Mouse (Mus musculus) skeletal muscle tissue, adult 2 months (tissue): Measurements from ENCODE around the gene Per1.
A peak's percentile ranks its signal among the peaks of the same experiment; 100 is the strongest.
"Not testable (repeated sequence)": the region's sequence is repeated elsewhere in the genome, so short reads cannot be mapped to it uniquely, and the experiment has no call there.

Experiments used
- DNase-seq: peaks from one replicate; pipeline ENCODE4 v3.0.0-alpha.2; 2012; ENCODE audit warnings: low read depth, low spot score

Gene Per1

DNA sequence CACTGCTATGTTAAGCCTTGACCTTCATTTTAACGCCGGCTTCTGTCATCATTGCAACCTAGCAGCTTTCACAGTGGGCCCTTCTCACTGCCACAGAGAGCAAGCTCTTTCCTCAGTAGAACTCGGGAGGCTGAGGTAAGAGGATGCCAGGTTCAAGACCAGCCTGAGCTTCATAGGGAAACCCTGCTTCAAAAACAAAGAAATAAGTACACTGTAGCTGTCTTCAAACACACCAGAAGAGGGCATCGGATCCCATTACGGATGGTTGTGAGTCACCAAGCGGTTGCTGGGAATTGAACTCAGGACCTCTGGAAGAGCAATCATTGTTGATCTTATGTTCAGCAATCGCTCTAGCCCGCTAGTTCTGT is 14.2 kb upstream of the Per1 start:
- DNase-seq, result no peak

DNA sequence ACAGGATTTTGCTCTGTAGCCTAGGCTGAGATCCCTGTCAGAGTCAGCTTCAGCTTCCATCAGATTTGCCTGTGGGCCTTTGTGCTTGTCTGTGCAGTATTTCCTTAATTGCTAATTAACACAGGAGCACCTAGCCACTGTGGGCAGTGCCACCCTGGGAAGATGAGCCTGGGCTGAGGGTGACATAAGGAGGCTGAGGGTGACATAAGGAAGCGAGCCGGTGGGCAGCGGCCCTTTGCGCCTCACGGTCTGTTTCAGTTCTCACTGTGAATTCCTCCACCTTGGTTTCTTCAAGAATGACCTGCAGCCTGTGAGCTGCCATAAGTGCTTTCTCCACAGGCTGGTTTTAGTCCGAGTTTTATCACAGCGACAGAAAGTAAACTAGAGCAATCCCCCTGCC is 13.4 kb upstream of the Per1 start:
- DNase-seq, result no peak

DNA sequence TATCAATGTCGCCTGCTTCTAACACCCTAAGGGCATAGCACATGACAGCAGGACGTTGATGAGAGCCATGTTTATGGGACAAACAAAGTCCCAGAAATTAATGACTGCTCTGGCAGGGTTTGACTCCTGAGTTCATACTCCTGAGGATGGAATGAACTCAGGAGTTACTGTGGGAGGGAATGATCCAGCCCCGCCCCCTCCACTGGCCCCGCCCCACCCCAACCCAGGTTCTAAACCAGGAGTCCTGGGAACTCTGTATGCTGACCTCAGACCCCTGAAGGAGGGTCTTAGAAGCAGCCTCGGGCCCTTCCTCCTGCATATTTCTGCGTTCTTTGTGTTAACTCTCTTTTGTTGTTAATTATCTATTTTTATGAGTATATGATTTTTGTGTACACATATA is 9.4 kb upstream of the Per1 start:
- no peak for DNase-seq

DNA sequence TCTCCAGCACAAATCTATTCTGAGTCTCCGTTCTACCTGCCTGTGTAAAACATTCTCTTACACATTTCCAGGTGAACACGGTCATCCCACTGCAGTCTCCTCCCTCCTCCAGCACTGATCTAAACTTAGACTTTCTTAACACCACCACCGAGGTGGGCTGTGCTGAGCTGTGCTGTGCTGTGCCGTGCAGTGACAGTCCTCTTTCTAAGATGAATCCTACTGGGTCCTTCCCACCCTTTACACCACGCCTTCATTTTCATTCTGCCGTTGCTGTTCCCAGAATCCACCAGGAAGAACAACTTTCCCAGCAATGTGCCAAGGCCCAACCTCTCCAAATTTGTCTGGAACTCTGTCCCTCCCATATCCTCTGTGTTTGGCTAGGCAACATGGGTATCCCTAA is 8.6 kb upstream of the Per1 start:
- no peak for DNase-seq

DNA sequence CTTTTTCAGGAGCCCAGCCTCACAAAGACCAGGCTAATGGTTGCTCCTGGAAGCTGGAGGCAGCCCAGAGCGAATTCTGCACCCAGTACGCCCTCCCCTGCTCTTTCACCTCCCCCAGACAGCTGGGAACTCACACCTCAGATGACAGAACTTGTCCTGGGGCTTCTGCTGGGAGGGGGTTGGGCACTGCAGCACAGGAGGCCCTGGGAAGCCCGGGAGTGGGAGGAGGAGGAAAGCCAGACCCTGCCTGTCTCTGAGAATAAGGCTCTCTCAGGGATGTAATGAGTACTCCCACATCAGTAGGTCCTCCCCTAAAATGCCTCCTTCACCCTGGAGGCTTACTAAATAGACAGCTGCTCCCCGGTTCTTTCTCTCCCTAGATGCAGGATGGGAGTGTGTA is 7.9 kb upstream of the Per1 start:
- no peak for DNase-seq

DNA sequence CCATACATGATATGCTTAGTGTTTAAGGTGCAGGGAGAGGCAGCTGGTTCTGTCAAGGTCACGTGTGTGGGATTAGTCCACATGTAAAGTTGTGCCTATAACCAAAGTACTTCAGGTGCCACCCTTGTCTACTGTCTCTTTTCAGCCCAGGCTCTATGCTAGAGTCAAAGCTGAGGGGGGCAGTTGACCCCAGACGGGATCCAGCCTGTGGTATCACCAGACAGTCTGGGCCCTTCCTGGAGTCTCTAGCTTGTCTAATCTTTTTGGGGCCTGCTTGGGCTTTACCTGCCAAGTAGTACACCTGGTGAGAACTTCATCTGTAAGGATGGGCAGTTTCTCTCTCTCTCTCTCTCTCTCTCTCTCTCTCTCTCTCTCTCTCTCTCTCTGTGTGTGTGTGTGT is 7.4 kb upstream of the Per1 start:
- DNase-seq, result no peak

DNA sequence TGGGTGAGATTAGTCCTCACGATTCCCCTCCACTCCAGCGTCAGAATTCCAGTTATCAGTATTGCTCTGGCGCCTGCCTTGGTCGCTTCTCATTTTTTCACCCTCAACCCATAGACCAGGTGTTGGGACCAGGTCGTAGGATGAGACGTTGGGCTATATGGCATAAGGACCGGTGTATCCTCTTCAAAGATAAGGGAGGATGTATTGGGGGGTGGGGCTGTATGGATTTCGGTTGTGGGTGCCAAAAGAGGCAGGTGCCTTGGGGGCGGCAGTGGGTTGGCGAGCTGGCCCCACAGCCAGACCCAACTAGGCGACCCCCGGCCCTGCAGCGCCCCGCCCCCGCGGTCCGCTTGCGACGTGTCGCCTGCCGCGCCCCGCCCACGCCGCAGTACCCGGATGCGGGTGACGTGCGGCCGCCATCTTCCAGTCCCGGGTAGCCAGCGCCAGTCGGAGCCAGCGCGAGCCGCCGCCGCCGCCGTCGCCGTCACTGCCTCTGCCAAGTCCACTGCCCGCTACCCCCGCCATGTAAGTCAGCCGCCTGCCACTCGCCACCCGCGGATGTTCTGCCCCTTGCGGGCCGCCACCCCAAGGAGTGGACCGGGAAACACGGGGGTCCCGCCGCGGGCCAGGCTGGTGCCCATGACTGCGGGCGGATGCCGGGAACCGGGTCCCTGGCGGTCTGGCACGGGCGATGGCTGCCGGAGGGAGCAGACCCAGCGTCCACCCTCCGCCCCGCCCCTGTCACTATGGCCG is 6.7 kb upstream of the Per1 start, which contains the start of gene Vamp2:
Vamp2 (plus strand) TSS at position 388 of the 753 bp plus-strand sequence.
- DNase-seq, result peak; percentile 81

DNA sequence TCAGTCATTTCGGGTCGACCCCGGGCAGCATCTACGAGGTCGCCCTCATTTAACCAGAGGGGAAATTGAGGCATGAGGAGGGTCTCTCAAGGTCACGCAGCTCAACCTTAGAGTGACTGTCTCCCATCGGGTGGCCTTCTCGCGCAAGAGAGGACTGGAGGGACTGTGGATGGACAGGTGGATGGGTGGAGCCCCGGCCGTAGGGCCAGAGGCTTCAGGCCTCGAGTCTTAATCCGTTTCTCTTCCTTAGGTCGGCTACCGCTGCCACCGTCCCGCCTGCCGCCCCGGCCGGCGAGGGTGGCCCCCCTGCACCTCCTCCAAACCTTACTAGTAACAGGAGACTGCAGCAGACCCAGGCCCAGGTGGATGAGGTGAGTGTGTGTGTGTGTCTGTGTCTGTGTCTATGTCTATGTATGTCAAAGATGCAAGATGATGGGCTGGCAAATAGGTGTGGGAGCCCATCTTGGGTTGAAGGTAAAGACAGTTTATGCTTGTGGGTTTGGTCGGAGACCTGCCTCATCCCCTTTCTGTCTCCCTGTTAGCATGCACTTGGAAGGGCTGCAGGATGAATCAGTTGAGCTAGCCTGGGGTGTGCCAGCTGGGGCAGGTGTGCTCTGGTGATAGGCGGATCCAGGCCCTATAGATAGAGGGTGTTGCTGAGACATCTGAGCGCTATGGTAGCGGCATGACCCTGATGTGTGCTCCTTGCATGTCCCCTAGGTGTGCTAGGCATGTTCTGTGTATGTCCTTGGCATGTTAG is 6.0 kb upstream of the Per1 start:
- DNase-seq, result no peak

DNA sequence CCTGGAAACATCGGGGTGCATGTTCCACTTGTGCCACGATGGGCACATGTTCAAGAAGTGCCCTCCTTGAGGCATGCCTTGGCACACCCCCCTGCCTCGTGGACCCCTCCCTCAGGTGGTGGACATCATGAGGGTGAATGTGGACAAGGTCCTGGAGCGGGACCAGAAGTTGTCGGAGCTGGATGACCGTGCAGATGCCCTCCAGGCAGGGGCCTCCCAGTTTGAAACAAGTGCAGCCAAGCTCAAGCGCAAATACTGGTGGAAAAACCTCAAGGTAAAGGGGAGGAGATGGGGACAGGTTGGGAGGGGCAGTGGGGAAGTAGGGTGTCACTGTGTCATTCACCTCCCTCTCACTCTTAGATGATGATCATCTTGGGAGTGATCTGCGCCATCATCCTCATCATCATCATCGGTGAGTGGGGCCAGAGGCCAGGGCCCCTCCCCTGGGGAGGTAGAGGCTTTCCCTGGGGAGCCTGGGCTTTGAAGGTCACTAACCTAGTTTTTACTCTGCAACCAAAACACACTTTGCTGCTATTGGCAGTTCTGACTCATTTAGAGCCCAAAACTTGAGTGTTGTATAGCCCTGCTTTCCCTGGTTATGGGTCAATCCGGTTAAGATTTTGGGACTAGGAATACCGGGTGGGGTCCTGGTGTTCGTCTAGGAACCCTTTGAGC is 5.3 kb upstream of the Per1 start:
- DNase-seq, result no peak

DNA sequence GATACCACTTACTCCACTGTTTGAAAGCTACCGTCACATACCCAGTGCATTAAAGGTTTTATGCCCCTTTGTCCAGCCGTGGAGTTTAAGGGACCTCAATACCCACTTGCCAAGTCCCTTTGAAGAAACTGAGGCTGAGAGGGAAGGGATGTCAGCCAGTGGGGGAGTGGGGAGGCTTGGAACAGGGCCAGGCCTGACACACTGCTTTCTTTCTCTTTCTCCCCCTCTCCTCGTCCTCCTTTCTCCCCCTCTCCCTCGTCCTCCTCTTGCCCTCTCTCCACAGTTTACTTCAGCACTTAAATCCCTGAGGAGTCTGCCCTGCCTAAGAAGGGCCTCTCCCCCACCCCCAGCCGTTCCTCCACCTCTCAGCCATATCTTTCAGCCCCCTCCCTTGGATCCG is 4.7 kb upstream of the Per1 start:
- no peak for DNase-seq

DNA sequence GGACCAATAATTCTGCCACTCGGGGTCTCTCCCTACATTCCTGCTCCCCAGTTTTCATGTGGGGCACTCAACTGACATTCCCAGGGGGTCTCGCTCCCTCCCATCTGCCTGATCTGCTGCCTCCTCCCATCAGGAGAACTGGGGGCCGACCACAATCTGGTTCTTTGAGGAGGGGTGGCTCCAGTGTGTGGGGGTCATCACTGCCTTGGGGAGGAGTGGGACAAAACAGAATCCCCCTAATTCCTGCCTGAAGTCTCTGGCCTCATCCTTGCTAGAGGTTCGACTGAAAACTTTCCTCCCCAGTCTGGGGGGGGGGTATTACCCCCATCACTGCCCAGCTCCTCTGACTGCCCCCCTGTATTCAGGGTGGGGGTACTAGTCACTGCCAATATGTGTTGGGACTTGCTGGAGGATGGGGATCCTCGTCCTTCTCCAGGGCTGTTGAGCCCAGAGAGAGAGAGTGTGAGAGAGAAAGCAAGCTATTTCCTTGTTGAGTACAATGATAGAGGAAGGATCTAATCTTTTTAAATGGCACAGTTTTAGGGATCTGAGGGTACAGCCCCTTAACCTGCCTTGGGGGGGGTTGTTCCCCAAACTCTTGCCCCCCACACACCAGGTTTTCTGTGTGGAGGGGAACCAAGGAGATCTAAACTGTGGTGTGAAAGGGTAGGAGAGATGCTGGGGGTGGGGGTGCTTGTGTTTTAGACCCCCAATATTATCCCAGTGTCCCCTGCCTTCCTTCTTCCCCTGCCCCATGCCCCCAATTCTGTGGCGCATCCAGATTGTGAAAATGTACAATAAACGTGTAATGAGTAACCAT is 3.2 kb upstream of the Per1 start:
- no peak for DNase-seq

DNA sequence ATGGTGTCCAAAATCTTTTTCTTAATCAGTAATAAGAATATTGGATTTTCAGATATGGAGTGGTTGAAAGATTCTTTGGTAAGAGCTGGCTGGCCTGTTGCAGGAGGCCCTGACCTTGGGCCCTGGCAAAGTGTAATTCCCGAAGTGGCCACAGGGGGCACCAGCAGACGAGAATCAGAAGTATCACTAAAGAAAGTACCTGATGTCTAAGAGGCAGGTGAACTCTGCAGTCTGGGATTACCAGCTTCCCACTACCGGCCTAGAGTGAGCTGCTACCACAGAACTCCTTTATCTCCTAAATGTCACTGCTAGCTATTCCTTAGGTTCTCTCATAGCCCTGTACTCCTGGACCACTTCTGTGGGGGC is 2.6 kb upstream of the Per1 start:
- DNase-seq, result peak; percentile 72

DNA sequence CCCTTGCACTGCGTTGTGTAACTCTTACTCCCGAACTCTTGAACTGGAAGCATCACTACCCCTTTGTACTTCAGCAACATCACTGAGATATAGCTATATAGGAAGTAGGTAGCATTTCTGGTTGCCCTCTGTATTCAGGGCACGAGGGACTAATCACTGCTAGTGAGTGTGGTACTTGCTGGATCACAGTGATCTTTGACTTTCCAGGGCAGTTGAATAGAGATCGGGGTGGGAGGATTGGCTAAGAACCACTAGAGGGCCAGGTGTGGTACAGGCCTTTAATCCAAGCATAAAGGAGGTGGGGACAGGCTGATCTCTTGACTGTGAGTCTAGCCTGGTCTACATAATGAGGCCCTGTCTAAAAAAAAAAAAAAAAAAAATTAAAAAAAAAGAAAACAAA is 2.1 kb upstream of the Per1 start:
- DNase-seq, result no peak

DNA sequence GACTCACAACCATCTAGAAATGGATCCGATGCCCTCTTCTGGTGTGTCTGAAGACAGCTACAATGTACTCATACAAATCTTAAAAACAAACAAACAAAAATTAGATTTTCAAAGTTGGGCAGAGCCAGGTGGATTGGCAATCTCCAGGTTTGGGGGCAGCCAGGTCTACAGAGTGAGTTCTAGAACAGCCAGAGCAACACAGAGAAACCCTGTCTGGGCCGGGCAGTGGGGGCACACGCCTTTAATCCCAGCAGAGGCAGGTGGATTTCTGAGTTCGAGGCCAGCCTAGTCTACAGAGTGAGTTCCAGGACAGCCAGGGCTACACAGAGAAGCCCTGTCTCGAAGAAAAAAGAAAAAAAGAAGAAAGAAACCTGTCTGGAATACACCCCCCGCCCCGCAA is 1.2 kb upstream of the Per1 start:
- not testable (repeated sequence) for DNase-seq

DNA sequence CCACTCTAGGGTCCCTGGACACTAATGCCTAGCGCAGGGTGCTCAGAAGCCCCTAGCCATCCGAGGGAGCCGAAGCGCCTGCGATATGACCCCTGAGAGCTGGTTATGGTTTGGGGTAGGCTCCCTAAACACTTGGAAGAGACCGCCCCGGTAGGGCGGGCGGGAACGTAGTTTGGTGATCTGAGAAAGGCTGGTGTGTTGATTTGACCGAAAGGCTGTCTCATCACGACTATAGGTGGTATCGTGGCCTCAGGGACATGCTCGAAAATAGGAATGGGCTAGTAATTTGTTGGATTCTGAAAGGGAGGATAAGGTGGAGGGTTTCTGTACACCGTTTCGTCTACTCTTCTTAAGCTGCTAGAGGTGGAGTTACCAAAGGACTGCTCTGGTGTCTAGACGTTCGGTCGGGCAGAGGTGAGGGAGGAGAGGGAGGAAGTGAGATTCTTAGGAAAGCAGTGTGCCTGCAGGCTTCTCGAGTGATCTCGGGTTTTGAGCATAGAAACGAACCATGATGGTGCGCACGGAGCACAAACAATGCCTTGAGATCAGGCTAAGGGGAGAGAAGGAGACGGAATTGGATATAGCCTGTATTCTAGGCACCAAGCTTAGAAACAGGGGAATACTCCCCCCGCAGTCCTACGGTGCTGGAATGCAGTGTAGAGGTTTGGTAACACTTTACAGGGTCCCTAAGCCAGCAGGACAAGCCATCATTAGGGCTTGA is 654 bp downstream of the Per1 start:
- peak; percentile 66 for DNase-seq

DNA sequence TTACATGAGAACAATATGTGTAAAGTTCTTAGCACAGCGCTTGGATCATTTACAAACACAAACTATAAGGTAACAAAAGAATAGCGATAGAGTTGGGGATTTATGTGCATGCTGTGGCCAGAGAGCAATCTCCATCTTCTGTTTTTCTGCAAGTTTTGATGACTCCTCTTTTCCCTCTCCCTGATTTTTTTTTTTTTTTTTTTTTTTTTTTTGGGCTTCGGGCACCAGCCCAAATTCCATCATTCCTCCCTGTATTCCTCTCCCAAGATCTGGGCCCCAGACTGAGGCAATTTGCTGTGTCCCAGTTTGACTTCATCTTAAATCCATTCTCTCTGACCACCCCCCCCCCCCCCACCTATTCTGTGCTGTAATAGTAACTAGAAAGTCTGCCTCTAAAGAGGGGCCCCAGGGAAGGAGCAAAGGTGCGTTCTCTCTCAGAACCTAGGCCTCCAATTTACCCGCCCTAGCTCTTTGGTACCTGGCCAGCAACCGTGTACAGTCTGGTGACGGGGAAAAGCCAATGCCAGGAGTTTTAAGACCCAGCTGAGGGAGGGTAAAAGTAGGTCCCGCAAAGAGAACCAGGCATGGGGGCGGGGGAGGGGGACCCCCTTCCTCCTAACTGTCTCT is 1.5 kb downstream of the Per1 start:
- peak; percentile 81 for DNase-seq

DNA sequence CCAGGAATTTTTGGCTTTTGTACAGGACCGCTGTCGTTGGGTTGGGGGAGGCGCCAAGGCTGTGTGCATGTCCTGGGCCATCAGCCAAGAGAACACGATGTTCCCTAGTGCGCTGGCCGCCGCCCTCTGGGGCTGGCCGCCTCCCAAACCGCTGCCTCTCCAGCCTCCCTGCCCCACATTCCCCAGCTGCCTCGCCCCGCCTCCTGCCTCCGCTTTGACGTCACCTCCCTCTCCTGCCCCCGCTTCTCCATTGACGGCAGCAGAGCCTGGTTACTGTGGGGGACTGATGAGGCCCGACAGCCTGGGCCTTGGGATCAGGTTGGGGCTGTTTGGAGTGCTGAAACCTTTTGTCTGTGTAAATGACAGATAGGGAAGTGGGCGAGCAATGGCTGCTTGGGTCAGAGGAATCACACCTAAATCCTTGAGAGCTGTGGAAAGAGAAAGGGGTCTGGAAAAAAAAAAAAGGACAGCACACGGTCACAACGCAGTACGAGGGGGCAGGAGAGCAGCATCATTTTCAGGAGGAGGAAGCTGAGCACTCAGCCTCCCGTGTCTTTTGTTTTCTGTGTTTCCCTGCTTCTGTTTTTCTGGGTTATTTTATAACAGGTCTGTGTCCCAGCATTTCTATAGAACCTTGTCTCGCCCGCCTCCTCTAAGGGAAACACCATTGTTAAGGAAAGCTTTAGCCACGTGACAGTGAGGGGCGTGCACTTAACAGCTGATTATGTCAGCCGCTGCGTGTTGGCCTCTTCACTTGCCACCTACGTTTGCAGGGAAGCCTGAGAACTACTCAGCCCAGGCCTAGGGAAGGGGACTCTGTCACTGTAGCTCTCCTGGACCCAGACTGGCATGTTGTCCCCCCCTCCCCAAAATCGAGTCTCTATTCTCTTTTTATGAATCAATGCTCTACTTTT is 2.2 kb downstream of the Per1 start:
- DNase-seq, result peak; percentile 100

DNA sequence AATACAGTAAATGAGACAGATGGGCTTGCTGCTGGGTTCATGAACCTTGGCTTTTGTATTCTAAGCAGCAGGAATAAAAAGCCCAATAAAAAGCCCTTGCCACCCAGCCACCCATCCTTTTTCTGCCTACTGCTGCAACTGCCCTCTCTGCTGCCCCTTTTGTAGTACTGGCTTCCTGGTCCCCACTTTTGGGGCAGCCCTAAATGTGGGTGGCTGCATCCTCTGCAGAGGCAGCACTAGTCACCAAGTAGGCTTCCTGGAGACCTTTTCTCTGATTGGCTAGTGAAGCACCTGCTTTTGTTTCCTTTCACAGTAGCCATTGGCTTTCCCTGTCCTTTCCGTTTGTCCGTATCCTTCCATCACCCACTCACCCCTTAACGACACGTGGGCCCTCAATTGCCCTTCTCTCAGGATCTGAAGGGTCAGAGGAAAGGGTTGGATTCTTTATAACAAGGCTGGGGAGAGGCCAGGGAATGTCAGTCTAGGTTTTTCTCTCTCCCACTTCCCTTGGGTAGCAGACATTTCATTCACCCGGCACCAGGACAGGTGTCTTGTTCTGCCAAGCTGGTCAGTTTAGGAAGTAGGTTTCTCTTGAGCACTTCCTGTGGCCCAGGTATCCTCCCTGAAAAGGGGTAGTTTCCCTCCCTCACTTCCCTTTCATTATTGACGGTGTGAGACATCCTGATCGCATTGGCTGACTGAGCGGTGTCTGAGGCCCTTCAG is 3.2 kb downstream of the Per1 start:
- DNase-seq, result no peak

DNA sequence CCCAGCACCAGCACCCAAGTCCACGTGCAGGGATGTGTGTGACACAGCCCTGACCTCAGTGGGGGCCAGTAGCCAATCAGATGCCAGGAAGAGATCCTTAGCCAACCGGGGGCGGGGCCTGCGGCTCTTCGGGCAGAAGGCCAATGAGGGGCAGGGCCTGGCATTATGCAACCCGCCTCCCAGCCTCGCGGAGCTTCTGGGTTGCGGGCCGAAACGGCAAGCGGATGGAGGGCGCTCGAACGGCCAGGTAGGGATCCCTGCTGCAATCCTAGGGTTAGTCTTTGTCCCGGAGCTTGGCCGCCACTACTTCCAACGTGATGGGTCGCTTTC is 3.7 kb downstream of the Per1 start:
- peak; percentile 100 for DNase-seq
